Mouse (Mus musculus) heart, embryonic 13.5 days (tissue): ENCODE measurements around the gene Shisa7. TPM values are rescaled to one million over a fixed set of nuclear protein-coding genes. Genes with fewer than 3 reads are reported as not detected.
"Not testable (repeated sequence)": the region's sequence is repeated elsewhere in the genome, so short reads cannot be mapped to it uniquely, and the experiment has no call there.

ENCODE experiments used
- ATAC-seq: fragments of 200-750 bp; cut with Nextera tagmentation; 2 replicates; pipeline ENCODE4 v1.8.0; 2017; ENCODE audit warnings: moderate TSS enrichment; ENCODE audit not compliant: insufficient number of reproducible peaks, low FRiP score, low TSS enrichment; ENCODE audit errors: extremely low read depth
- H3K27ac ChIP-seq: fragments of 300-500 bp; sonication (generic); replicated peaks from 2 replicates; pipeline ENCODE4 v1.5.1; 2015; ENCODE audit warnings: moderate library complexity, mild to moderate bottlenecking, inconsistent platforms
- H3K27me3 ChIP-seq: fragments of 300-500 bp; sonication (generic); replicated peaks from 2 replicates; pipeline ENCODE4 v1.6.1; 2015; ENCODE audit warnings: mild to moderate bottlenecking, inconsistent platforms
- H3K36me3 ChIP-seq: fragments of 300-500 bp; sonication (generic); 2 replicates; pipeline ENCODE4 v1.6.1; 2015; ENCODE audit warnings: mild to moderate bottlenecking, inconsistent platforms
- H3K4me1 ChIP-seq: fragments of 300-500 bp; sonication (generic); 2 replicates; pipeline ENCODE4 v1.6.1; 2015; ENCODE audit warnings: inconsistent platforms
- H3K4me2 ChIP-seq: fragments of 300-500 bp; sonication (generic); 2 replicates; pipeline ENCODE4 v1.6.1; 2015; ENCODE audit warnings: inconsistent platforms, mild to moderate bottlenecking, moderate library complexity
- H3K4me3 ChIP-seq: fragments of 300-500 bp; sonication (generic); 2 replicates; pipeline ENCODE4 v1.5.1; 2015; ENCODE audit warnings: moderate library complexity, mild to moderate bottlenecking, inconsistent platforms
- H3K9ac ChIP-seq: fragments of 300-500 bp; sonication (generic); 2 replicates; pipeline ENCODE4 v1.6.1; 2015; ENCODE audit warnings: inconsistent platforms, mild to moderate bottlenecking, moderate library complexity
- H3K9me3 ChIP-seq: fragments of 300-500 bp; sonication (generic); 2 replicates; pipeline ENCODE4 v1.6.1; 2016; ENCODE audit warnings: inconsistent platforms
- WGBS: fragments of 180-500 bp; shearing (Covaris S2); methylation state at CpG from one replicate; pipeline ENCODE4 v1.1.7; 2015; ENCODE audit warnings: mixed read lengths; 5-methylcytosine and 5-hydroxymethylcytosine counted together
- polyA plus RNA-seq: library from polyadenylated mRNA; unstranded; fragments of >200 nt; fragmentation: Nextera tagmentation; extraction: Ambion mirVana; gene quantifications from 2 replicates; pipeline ENCODE4 v1.2.1, GENCODE M21; 2015

Shisa7 gene
- polyA plus RNA-seq, 1 experiment from 2014 or later = 0.04 TPM

DNA sequence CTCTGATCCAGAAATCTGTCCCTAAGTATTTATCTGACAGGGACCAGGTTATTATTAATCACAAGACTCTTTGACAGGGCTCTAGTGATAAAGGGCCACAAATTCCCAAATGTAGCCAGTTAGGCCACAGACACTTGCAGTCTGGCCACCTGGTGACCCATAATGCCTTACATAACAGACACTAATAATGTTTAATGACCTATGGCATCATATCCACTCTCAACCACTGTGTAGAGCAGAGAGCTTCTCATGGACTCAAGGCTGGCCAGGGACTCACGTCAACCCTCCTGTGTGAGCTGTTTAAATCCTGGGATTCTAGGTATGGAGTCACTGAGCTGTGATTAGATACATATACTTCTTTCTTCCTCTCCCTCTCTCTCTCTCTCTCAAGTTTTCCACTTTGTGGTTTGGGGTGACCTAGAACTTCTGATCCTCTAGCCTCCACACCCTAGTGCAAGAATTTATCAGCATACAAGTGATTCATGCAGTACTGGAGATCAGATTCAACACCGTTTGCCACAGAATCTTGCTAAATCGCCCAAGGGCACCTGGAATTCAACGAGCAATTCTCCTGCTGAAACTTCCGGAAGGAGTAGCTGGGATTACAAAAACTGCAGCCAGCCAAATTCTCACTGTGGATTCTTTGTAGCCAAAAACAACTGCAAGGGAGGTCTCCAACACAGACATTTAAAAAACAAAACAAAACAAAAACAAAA is 19.8 kb upstream of the Shisa7 start:
- H3K4me3 ChIP-seq = no peak overlapping the region
- no peak for ATAC-seq
- H3K9me3 ChIP-seq = 0 out of 2 replicates have a peak, but pooled peaks cover 6% of the 10 kb centered on the region
- H3K9ac ChIP-seq = no peak overlapping the region
- H3K4me2 ChIP-seq = no peak overlapping the region
- no peak overlapping the region; the same call in 1 of the 2 replicates for H3K27ac ChIP-seq
- no peaks in the 10 kb centered on the region for H3K36me3 ChIP-seq
- 81% methylated on average over 5 of the region's 5 CpGs for WGBS
- peaks cover 30% of the 10 kb centered on the region for H3K4me1 ChIP-seq
- H3K27me3 ChIP-seq = peaks cover 3% of the 10 kb centered on the region; the same call in 1 of the 2 replicates

DNA sequence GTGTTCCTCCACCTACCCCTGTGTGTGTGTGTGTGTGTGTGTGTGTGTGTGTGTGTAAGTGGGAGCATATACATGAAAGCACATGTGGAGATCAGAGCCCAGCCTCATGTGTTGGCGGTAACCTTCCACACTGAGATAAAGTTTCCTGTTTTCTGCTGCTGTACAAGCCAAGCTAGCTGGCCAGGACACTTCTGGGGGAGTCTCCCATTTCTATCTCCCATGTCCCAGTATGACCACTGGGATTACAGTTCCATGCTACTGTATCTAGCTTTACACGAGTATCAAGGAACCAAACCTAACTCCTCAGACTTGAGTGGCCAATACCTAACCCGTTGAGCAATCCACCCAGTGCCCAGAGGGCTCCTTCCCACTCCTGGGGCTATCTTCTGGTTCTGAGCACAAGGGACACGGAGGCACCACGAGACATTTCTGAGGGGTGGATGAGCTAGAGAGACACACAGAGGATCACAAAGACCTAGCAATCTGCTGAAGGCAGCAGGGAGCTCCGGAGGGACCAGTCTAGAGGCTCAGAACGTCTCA is 19.1 kb upstream of the Shisa7 start:
- no peak overlapping the region for H3K9ac ChIP-seq
- no peak overlapping the region for H3K4me2 ChIP-seq
- peak overlapping the region; percentile 39; the same call in 1 of the 2 replicates for H3K27ac ChIP-seq
- ATAC-seq = no peak
- H3K4me1 ChIP-seq = peaks cover 30% of the 10 kb centered on the region
- H3K9me3 ChIP-seq = 0 out of 2 replicates have a peak, but pooled peaks cover 6% of the 10 kb centered on the region
- peaks cover 9% of the 10 kb centered on the region; the same call in 1 of the 2 replicates for H3K27me3 ChIP-seq
- whole genome bisulfite sequencing = 64% methylated on average over 7 of the region's 7 CpGs
- H3K4me3 ChIP-seq = no peak overlapping the region
- no peaks in the 10 kb centered on the region for H3K36me3 ChIP-seq

DNA sequence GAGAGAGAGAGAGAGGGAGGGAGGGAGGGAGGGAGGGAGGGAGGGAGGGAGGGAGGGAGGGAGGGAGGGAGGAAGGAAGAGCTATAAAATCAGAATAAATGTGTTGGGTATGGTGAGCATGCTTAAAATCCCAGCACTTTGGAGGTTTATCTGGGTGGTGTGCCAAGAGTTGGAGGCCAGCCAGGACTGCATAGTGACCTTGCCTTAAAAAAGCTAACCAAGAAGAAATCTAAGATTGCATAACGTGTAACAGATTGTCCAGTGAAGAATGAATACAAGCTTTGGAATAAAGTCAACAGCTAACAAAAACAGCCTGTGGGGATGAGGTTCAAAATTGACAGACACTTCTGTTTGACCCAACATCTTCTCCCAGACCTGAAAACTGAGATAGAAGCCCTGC is 18.5 kb upstream of the Shisa7 start:
- 12% methylated on average over 1 of the region's 1 CpGs for WGBS
- H3K36me3 ChIP-seq = no peaks in the 10 kb centered on the region
- H3K4me3 ChIP-seq = no peak overlapping the region
- H3K9ac ChIP-seq = no peak overlapping the region
- ATAC-seq = no peak
- H3K4me1 ChIP-seq = peaks cover 28% of the 10 kb centered on the region
- H3K27me3 ChIP-seq = peaks cover 14% of the 10 kb centered on the region; the same call in 1 of the 2 replicates
- H3K9me3 ChIP-seq = 0 out of 2 replicates have a peak, but pooled peaks cover 6% of the 10 kb centered on the region
- peak overlapping the region; percentile 39; the same call in 1 of the 2 replicates for H3K27ac ChIP-seq
- H3K4me2 ChIP-seq = no peak overlapping the region

DNA sequence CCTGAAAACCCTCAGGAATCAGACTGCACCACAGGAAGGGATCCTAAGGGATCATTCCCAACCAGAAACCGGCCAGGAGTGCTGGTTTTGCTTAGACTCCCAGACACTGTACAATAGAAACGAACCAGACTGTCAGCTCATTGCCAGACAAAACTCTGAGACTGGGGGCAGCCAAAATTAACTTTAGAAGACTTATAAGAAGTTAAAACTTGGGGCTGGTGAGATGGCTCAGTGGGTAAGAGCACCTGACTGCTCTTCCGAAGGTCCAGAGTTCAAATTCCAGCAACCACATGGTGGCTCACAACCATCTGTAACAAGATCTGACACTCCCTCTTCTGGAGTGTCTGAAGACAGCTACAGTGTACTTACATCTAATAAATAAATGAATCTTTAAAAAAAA is 16.4 kb upstream of the Shisa7 start:
- not testable (repeated sequence) for H3K9ac ChIP-seq, H3K9me3 ChIP-seq, H3K27ac ChIP-seq, H3K36me3 ChIP-seq, H3K4me2 ChIP-seq, ATAC-seq, H3K4me3 ChIP-seq
- WGBS = 63% methylated on average over 3 of the region's 3 CpGs
- H3K4me1 ChIP-seq = peaks cover 13% of the 10 kb centered on the region
- H3K27me3 ChIP-seq = peaks cover 31% of the 10 kb centered on the region

DNA sequence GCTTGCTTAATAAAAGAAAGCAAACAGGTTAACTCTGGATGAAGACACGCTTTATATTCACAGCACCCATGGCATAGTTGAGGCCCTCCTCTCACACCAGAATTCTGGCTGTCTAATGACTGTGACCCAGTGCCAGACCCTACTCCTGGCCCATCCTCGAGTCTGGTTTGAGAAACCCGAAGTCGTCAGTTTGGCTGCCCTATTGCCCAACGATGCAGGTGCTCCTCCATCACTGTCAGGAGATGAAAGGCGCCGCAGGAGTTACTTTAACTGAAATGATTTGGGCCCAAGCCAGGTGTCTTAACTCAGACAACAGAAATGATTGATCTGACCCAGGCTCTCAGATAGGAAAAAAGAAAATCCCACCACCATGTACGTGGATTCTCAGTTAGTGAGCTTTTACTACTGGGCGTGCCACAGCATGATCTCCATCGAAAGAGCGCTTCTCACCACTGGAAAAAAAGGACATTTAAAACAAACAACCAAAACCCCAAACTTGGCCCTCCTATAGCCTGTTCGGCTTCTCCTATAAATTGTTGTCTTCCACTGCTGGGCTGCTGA is 15.0 kb upstream of the Shisa7 start:
- no peak for ATAC-seq
- Histone ChIP-seq H3K4me1 (peaks cover 10% of the 10 kb centered on the region), H3K27ac (no peak overlapping the region), H3K9me3 (no peaks in the 10 kb centered on the region), H3K9ac (no peak overlapping the region), H3K27me3 (peaks cover 31% of the 10 kb centered on the region), H3K4me2 (no peak overlapping the region), H3K4me3 (no peak overlapping the region), H3K36me3 (no peaks in the 10 kb centered on the region)
- 73% methylated on average over 12 of the region's 12 CpGs for WGBS

- Histone ChIP-seq H3K4me2 (no peak overlapping the region), H3K4me1 (no peaks in the 10 kb centered on the region), H3K9ac (no peak overlapping the region), H3K9me3 (peaks cover 4% of the 10 kb centered on the region; the same call in 1 of the 2 replicates), H3K36me3 (no peaks in the 10 kb centered on the region), H3K4me3 (no peak overlapping the region), H3K27ac (no peak overlapping the region), H3K27me3 (peaks cover 31% of the 10 kb centered on the region)
- ATAC-seq = no peak
- WGBS = 57% methylated on average over 6 of the region's 7 CpGs
Observed at GRCm38 (mm10) chr7:4857321-4857720, 12.8 kb upstream of the Shisa7 start.

DNA sequence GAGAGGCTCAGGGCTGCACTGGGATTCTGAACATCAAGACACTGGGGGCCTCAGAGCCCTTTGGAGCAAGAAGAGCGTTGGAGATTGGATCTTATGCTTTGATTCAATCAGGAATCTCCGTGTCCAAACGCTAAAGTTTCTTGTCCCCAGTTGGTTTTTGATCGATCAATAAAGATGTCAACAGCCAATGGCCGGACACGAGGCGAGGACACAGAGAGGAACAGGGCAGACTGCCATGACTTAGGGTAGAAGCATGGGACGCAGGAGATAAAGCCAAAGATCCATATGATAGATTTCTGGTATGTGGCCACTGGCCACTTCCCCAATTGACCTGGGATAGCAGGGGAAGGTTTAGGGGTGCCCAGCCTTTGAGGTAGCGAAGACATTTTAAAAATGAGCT is 12.0 kb upstream of the Shisa7 start:
- Histone ChIP-seq H3K4me3 (no peak overlapping the region), H3K36me3 (no peaks in the 10 kb centered on the region), H3K4me1 (no peaks in the 10 kb centered on the region), H3K9ac (no peak overlapping the region), H3K4me2 (no peak overlapping the region), H3K27me3 (peaks cover 31% of the 10 kb centered on the region), H3K27ac (no peak overlapping the region), H3K9me3 (peaks cover 4% of the 10 kb centered on the region; the same call in 1 of the 2 replicates)
- WGBS = 82% methylated on average over 9 of the region's 9 CpGs
- no peak for ATAC-seq

DNA sequence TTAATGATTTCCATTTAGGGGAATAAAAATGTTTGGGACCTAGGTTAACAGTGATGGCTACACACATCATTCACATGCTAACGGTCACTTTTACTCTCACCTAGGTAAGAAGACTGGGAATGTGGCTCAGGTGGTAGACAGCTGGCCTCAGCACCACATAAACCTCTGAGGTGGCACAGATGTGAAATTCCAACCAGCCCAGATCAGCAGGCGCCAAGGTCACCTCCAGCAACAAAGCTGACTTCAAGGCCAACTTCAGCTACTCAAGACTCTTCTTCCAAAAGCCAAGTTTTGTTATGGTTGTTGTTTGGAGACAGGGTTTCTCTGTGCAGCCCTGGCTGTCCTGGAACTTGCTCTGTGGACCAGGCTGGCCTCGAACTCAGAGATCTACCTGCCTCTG is 9.1 kb upstream of the Shisa7 start:
- no peaks in the 10 kb centered on the region for H3K4me1 ChIP-seq
- 69% methylated on average over 3 of the region's 3 CpGs for WGBS
- no peak overlapping the region for H3K4me2 ChIP-seq
- H3K27me3 ChIP-seq = peaks cover 44% of the 10 kb centered on the region
- no peak overlapping the region for H3K27ac ChIP-seq
- H3K9ac ChIP-seq = no peak overlapping the region
- no peaks in the 10 kb centered on the region for H3K36me3 ChIP-seq
- no peak for ATAC-seq
- H3K9me3 ChIP-seq = peaks cover 4% of the 10 kb centered on the region; the same call in 1 of the 2 replicates
- no peak overlapping the region for H3K4me3 ChIP-seq

GRCm38 (mm10) chr7:4851315-4851688 is 6.8 kb upstream of the Shisa7 start:
- 72% methylated on average over 8 of the region's 8 CpGs for WGBS
- no peak for ATAC-seq
- peaks cover 47% of the 10 kb centered on the region for H3K27me3 ChIP-seq
- peaks cover 9% of the 10 kb centered on the region; the same call in 1 of the 2 replicates for H3K9me3 ChIP-seq
- H3K9ac ChIP-seq = no peak overlapping the region
- no peaks in the 10 kb centered on the region for H3K36me3 ChIP-seq
- no peak overlapping the region for H3K4me2 ChIP-seq
- H3K4me1 ChIP-seq = no peaks in the 10 kb centered on the region
- H3K4me3 ChIP-seq = no peak overlapping the region
- no peak overlapping the region for H3K27ac ChIP-seq

DNA sequence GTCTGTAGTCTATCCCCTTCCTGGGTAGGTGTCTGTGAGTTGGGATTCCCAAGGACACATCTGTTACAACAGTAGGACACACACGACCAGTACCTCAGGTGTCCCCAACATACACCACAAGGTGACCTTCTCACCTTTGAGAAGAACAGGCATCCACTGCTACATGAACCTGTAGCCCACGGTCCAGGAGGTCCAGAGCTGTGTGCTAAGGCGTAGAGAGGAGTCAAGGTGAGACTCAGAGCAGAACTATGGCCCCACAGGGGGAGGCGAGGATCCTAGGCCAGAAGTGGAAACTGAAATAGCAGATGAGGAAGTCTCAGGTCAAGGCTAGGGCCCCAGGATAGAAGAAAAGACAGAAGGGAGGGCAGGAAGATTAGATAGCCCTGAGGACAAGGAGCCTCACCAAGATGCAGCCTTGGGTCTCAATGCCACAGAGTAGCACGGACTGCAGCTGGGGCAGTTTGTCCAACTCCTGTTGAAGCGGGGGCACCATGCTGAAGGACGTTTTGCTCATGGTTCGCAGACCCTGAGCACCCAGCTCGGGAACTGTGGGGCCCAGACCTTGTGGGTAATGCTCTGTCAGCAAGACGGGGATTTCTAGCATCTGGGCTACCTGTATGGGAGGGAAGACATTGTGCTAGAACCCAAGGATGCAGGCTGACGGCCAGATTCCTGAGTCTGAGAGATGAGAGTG is 6.3 kb upstream of the Shisa7 start:
- H3K4me2 ChIP-seq = no peak overlapping the region
- no peak overlapping the region for H3K27ac ChIP-seq
- peaks cover 9% of the 10 kb centered on the region; the same call in 1 of the 2 replicates for H3K9me3 ChIP-seq
- no peaks in the 10 kb centered on the region for H3K4me1 ChIP-seq
- peaks cover 49% of the 10 kb centered on the region for H3K27me3 ChIP-seq
- WGBS = 64% methylated on average over 11 of the region's 11 CpGs
- H3K4me3 ChIP-seq = no peak overlapping the region
- H3K9ac ChIP-seq = no peak overlapping the region
- H3K36me3 ChIP-seq = no peaks in the 10 kb centered on the region
- no peak for ATAC-seq

- no peak for ATAC-seq
- WGBS = 36% methylated on average over 9 of the region's 9 CpGs
- H3K9ac ChIP-seq = no peak overlapping the region
- peaks cover 63% of the 10 kb centered on the region for H3K27me3 ChIP-seq
- H3K4me2 ChIP-seq = no peak overlapping the region
- no peak overlapping the region for H3K27ac ChIP-seq
- H3K4me1 ChIP-seq = peaks cover 4% of the 10 kb centered on the region
- no peak overlapping the region for H3K4me3 ChIP-seq
- H3K9me3 ChIP-seq = peaks cover 13% of the 10 kb centered on the region; the same call in 1 of the 2 replicates
- H3K36me3 ChIP-seq = no peaks in the 10 kb centered on the region
Observed at GRCm38 (mm10) chr7:4849372-4849771, 4.9 kb upstream of the Shisa7 start.
